ENCODE assay signal across 8 mouse cellular contexts in genomic region chrX:162158743-162159636, GRCm38 (mm10). TPM values are rescaled to one million over a fixed set of nuclear protein-coding genes. Genes with fewer than 3 reads are reported as not detected.
A peak's percentile ranks its signal among the peaks of the same experiment; 100 is the strongest.
DNase-seq lines count a peak whose midpoint lies in the region; ATAC-seq and TF ChIP-seq lines count a peak whose summit lies in the region.

No protein-coding gene starts in this region.

- no peak for TF ChIP-seq EP300 in heart, adult 2 months (IDR thresholded peaks at IDR 0.05; ENCODE audit: insufficient read depth, low read depth, low read length)

- H3K27ac ChIP-seq in heart, adult 2 months: no peak overlapping the region; the same call in 1 of the 2 replicates
- peak overlapping the region; percentile 86 for H3K27ac ChIP-seq in kidney, adult 2 months (ENCODE audit: insufficient read depth, low read depth, low read length)
- H3K27ac ChIP-seq in liver, embryonic 15.5 days (replicated peaks): no peak overlapping the region
- H3K27ac ChIP-seq in neural tube, embryonic 15.5 days (replicated peaks): peak overlapping the region; percentile 77

- no peaks in the 10 kb centered on the region for H3K79me2 ChIP-seq in heart, adult 2 months (replicated peaks; ENCODE audit: control insufficient read depth, insufficient read depth, low read length)

- H3K4me3 ChIP-seq in heart, adult 2 months: peak overlapping the region; percentile 55
- H3K4me3 ChIP-seq in kidney, adult 2 months (ENCODE audit: insufficient read depth, low read depth, low read length): peak overlapping the region; percentile 65
- peak overlapping the region; percentile 39 for H3K4me3 ChIP-seq in liver, embryonic 15.5 days (replicated peaks)
- H3K4me3 ChIP-seq in neural tube, embryonic 15.5 days (replicated peaks): peak overlapping the region; percentile 49

- DNase-seq in heart, adult 2 months: peak; percentile 27 to 43
- no peak for DNase-seq in heart, postnatal 25 days (ENCODE audit: low spot score)
- peak; percentile 17 to 32 for DNase-seq in cerebellum, postnatal 14 days
- peak; percentile 25 for DNase-seq in gastrocnemius, postnatal 10 days
- peak; percentile 23 for DNase-seq in kidney, adult 2 months
- no peak for DNase-seq in B cell, adult 2 months

- peaks cover 1% of the 10 kb centered on the region; the same call in 1 of the 2 replicates for H3K4me1 ChIP-seq in heart, adult 2 months (ENCODE audit: control insufficient read depth, insufficient read depth, low read length)
- H3K4me1 ChIP-seq in kidney, adult 2 months (ENCODE audit: control insufficient read depth, insufficient read depth, low read length): 0 out of 2 replicates have a peak, but pooled peaks cover 3% of the 10 kb centered on the region
- no peaks in the 10 kb centered on the region for H3K4me1 ChIP-seq in liver, embryonic 15.5 days (replicated peaks)
- peaks cover 13% of the 10 kb centered on the region for H3K4me1 ChIP-seq in neural tube, embryonic 15.5 days

- peak overlapping the region; percentile 72 for H3K9ac ChIP-seq in heart, adult 2 months (ENCODE audit: low read depth, low read length)
- no peak overlapping the region for H3K9ac ChIP-seq in liver, embryonic 15.5 days
- peak overlapping the region; percentile 67 for H3K9ac ChIP-seq in neural tube, embryonic 15.5 days (replicated peaks)

- H3K36me3 ChIP-seq in heart, adult 2 months (ENCODE audit: control insufficient read depth, insufficient read depth, low read length): no peaks in the 10 kb centered on the region
- H3K36me3 ChIP-seq in kidney, adult 2 months (ENCODE audit: control insufficient read depth, insufficient read depth, low read length): no peaks in the 10 kb centered on the region
- no peaks in the 10 kb centered on the region for H3K36me3 ChIP-seq in liver, embryonic 15.5 days (replicated peaks)
- H3K36me3 ChIP-seq in neural tube, embryonic 15.5 days: no peaks in the 10 kb centered on the region

- no peak for TF ChIP-seq POLR2A in heart, adult 2 months (IDR thresholded peaks at IDR 0.05; ENCODE audit: insufficient read depth, low read depth, low read length)
- no peak for TF ChIP-seq POLR2A in kidney, adult 2 months (IDR thresholded peaks at IDR 0.05; ENCODE audit: low read depth, low read length)

- no peaks in the 10 kb centered on the region for H3K27me3 ChIP-seq in heart, adult 2 months (ENCODE audit: control insufficient read depth, insufficient read depth, low read length)
- no peaks in the 10 kb centered on the region for H3K27me3 ChIP-seq in kidney, adult 2 months (replicated peaks; ENCODE audit: control insufficient read depth, insufficient read depth, low read length)
- peaks cover 64% of the 10 kb centered on the region for H3K27me3 ChIP-seq in liver, embryonic 15.5 days
- H3K27me3 ChIP-seq in neural tube, embryonic 15.5 days (replicated peaks): peaks cover 28% of the 10 kb centered on the region; the same call in 1 of the 2 replicates

- H3K9me3 ChIP-seq in liver, embryonic 15.5 days (replicated peaks): no peaks in the 10 kb centered on the region
- no peaks in the 10 kb centered on the region for H3K9me3 ChIP-seq in neural tube, embryonic 15.5 days (replicated peaks)

- intact Hi-C loops in heart, adult 2 months (cut with DNase I): loop anchor here (5.0 to 10.0 kb wide), 3 partner anchors 52 to 184 kb away; no protein-coding TSS in a partner anchor
- intact Hi-C loops in heart, postnatal 25 days (cut with DNase I): loop anchor here (2.0 to 5.0 kb wide), 2 partner anchors 134 to 187 kb away; no protein-coding TSS in a partner anchor

- no peak for ATAC-seq in liver, embryonic 15.5 days (ENCODE audit: insufficient read depth)
- peak; percentile 68 for ATAC-seq in neural tube, embryonic 15.5 days (ENCODE audit: low FRiP score)

- TF ChIP-seq CTCF in heart, adult 2 months (IDR thresholded peaks at IDR 0.05): no peak; the same call in 1 of the 2 replicates
- TF ChIP-seq CTCF in kidney, adult 2 months (conservative IDR thresholded peaks at IDR 0.05; ENCODE audit: insufficient read depth, insufficient read length, low read depth, low read length): no peak

- peak overlapping the region; percentile 54 for H3K4me2 ChIP-seq in liver, embryonic 15.5 days
- H3K4me2 ChIP-seq in neural tube, embryonic 15.5 days: peak overlapping the region; percentile 65

- WGBS in heart, adult 2 months: 9% methylated on average over 62 of the region's 80 CpGs
- WGBS in kidney, adult 2 months: 1% methylated on average over 41 of the region's 80 CpGs
- 18% methylated on average over 71 of the region's 80 CpGs for WGBS in liver, embryonic 15.5 days (ENCODE audit: insufficient replicate concordance)
- 23% methylated on average over 59 of the region's 80 CpGs for WGBS in neural tube, embryonic 15.5 days

RNA-seq across cellular contexts. Expression of gene Nhs, which starts 0.5 kb away (rescaled TPM):
- total RNA-seq in heart, adult 2 months (2021): under 1 TPM; 0.37 to 0.55 TPM
- 0.16 and 0.23 TPM in 2 replicates for polyA plus RNA-seq in heart, adult 2 months (2012; rRNA removed)
- total RNA-seq in heart, postnatal 25 days (2021): under 1 TPM; 0.36 to 0.49 TPM
- 1 to 10 TPM; 1.2 to 2.0 TPM for total RNA-seq in gastrocnemius, postnatal 10 days (2021)
- 3.7 and 4.6 TPM in 2 replicates for polyA plus RNA-seq in kidney, adult 2 months (2012; rRNA removed)
- 0.03 and 0.05 TPM in 2 replicates for polyA plus RNA-seq in liver, embryonic 15.5 days (2015; fragmentation: Nextera tagmentation; extraction: Ambion mirVana)
- 4.5 and 4.6 TPM in 2 replicates for polyA plus RNA-seq in neural tube, embryonic 15.5 days (2015; fragmentation: Nextera tagmentation; extraction: Ambion mirVana)

Comparison
In these comparisons a context has a peak if more than half of its experiments do, and no peak if none do; other contexts are left out.
1. DNase-seq: peak in heart, adult 2 months (2 of 2), cerebellum, postnatal 14 days (2 of 2), gastrocnemius, postnatal 10 days (single experiment) and kidney, adult 2 months (single experiment); none in heart, postnatal 25 days (single experiment) and B cell, adult 2 months (0 of 2).
2. H3K27ac ChIP-seq: peak in kidney, adult 2 months (single experiment) and neural tube, embryonic 15.5 days (single experiment); none in heart, adult 2 months (single experiment) and liver, embryonic 15.5 days (single experiment).
3. Peak in every context shown above with its lines, with median percentiles within 50 percentile points of each other: H3K4me3 ChIP-seq.